10 mouse cellular contexts compared by ENCODE assay signal in the genomic region with DNA sequence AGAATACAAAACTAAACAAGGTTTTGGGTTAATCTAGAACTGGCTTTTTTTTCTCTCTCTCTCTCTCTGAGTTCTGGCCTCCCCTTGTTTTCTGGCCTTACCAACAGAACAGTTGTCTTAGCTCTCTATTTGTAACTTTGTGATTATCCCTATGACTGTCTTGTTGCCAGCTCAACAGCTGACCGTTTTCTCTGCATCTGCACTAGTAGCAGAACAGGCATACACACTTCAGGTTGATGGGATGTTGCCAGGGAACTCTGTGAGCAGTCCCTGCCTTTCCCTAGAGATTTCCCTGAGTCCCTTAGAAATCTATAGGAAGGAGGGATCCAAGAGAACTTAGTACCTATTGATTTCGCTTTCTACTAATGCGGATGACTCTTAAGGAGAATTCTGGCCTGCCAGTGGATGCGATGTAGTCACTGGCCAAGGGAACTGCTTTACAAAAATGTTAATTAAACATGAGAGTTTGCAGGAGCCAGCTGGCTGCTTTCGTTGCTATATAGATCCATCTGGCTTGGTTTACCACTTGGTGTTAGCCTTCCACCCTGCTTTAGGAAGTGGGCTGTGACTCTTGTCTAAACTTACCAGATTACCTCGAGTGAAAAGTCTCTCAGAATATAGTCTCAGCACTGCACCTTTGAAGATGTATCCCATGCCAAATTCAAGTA. TPM values are rescaled to one million over a fixed set of nuclear protein-coding genes. Genes with fewer than 3 reads are reported as not detected.
DNase-seq lines count a peak whose midpoint lies in the region; ATAC-seq and TF ChIP-seq lines count a peak whose summit lies in the region.
"Had no signal": no experiment of that assay in that cellular context is flagged by ENCODE, and none has a peak within 500 bp of the region (broad histone marks: within the 10 kb centered on the region; RNA-seq: fewer than 3 reads in every experiment).

No protein-coding gene starts in this region.

- no peak for TF ChIP-seq CTCF in gastrocnemius, adult 2 months (IDR thresholded peaks at IDR 0.05)

- no peak for ATAC-seq in heart, embryonic 16.5 days (replicated peaks; ENCODE audit: extremely low read depth, insufficient read depth, low FRiP score)

- H3K36me3 ChIP-seq in heart, embryonic 16.5 days (ENCODE audit: control insufficient read depth, insufficient read depth) = peaks cover 9% of the 10 kb centered on the region
- H3K36me3 ChIP-seq: liver, embryonic 13.5 days had no signal

- peak overlapping the region; percentile 34 for H3K9ac ChIP-seq in heart, embryonic 16.5 days (ENCODE audit: low read length)
- H3K9ac ChIP-seq: liver, embryonic 13.5 days had no signal

- H3K27me3 ChIP-seq in heart, embryonic 16.5 days (ENCODE audit: control insufficient read depth, insufficient read depth, low read length) = no peaks in the 10 kb centered on the region
- H3K27me3 ChIP-seq: liver, embryonic 13.5 days had no signal

- intact Hi-C loops in gastrocnemius, adult 2 months (cut with DNase I) = loop anchor here (5.0 to 10.0 kb wide), 3 partner anchors 43 to 681 kb away; partner anchors contain the start of genes Atp1a1 and Ttf2
- intact Hi-C loops in left cerebral cortex, postnatal 14 days (cut with DNase I) = loop anchor here (5.0 kb wide), 1 partner anchor 157 kb away; no protein-coding TSS in a partner anchor
- intact Hi-C loops in left cerebral cortex, postnatal 36 days (cut with DNase I) = no loop called here

- H3K9me3 ChIP-seq in heart, embryonic 16.5 days (replicated peaks; ENCODE audit: control insufficient read depth, low read length) = no peaks in the 10 kb centered on the region
- H3K9me3 ChIP-seq: liver, embryonic 13.5 days had no signal

- H3K4me2 ChIP-seq in heart, embryonic 16.5 days (ENCODE audit: low read depth, low read length) = no peak overlapping the region

- H3K27ac ChIP-seq in gastrocnemius, adult 2 months = peak overlapping the region; percentile 59; the same call in 1 of the 2 replicates
- H3K27ac ChIP-seq in heart, embryonic 16.5 days (ENCODE audit: low read length) = no peak overlapping the region
- H3K27ac ChIP-seq: liver, embryonic 13.5 days had no signal

- peaks cover 26% of the 10 kb centered on the region for H3K4me1 ChIP-seq in heart, embryonic 16.5 days (ENCODE audit: control insufficient read depth, insufficient read depth, low read length)

- DNase-seq in gastrocnemius, adult 2 months = no peak
- no peak for DNase-seq in gastrocnemius, postnatal 25 days
- DNase-seq in left cerebral cortex, postnatal 14 days (ENCODE audit: low spot score in 2 of 2) = peak; percentile 20 to 60
- DNase-seq in left cerebral cortex, postnatal 36 days (ENCODE audit: low spot score in 2 of 2) = no peak
- DNase-seq in brain, adult 2 months (ENCODE audit: low read depth, low spot score) = peak; percentile 38
- DNase-seq in adrenal gland, adult 18-20 months (ENCODE audit: low spot score in 2 of 2) = no peak
- DNase-seq in kidney, postnatal 25 days = no peak
- DNase-seq: kidney, postnatal 36 days; liver, embryonic 13.5 days had no signal

- H3K4me3 ChIP-seq in gastrocnemius, adult 2 months = 0 out of 2 replicates have a peak overlapping the region, but pooled peaks have one; percentile 15
- no peak overlapping the region for H3K4me3 ChIP-seq in heart, embryonic 16.5 days (ENCODE audit: low read length)
- H3K4me3 ChIP-seq: liver, embryonic 13.5 days had no signal

- 65% methylated on average over 6 of the region's 6 CpGs for WGBS in heart, embryonic 16.5 days

RNA-seq across cellular contexts. Expression of gene Trim45, which starts 2.2 kb away (rescaled TPM):
- 1 to 10 TPM; 4.7 to 7.8 TPM for total RNA-seq in gastrocnemius, adult 2 months (2021)
- total RNA-seq in gastrocnemius, postnatal 25 days (2021) = 1 to 10 TPM; 3.9 to 6.0 TPM
- 1 to 10 TPM; 7.3 to 8.2 TPM for total RNA-seq in left cerebral cortex, postnatal 14 days (2021)
- total RNA-seq in left cerebral cortex, postnatal 36 days (2021) = 10 to 100 TPM in 1 of 2 experiments, 1 to 10 TPM in 1; 9.3 to 11.6 TPM
- 4.3 and 4.4 TPM in 2 replicates for polyA plus RNA-seq in heart, embryonic 16.5 days (2015; fragmentation: Nextera tagmentation; extraction: Ambion mirVana)
- 1 to 10 TPM; 2.1 to 3.0 TPM for total RNA-seq in adrenal gland, adult 18-20 months (2021)

RNA-seq across cellular contexts. Expression of gene Ttf2, which starts 45.3 kb away (rescaled TPM):
- total RNA-seq in gastrocnemius, adult 2 months (2021) = 1 to 10 TPM; 2.5 to 3.1 TPM
- 1 to 10 TPM; 3.8 to 4.8 TPM for total RNA-seq in gastrocnemius, postnatal 25 days (2021)
- total RNA-seq in left cerebral cortex, postnatal 14 days (2021) = 1 to 10 TPM; 1.4 to 1.7 TPM
- 1 to 10 TPM; 1.4 TPM for total RNA-seq in left cerebral cortex, postnatal 36 days (2021)
- polyA plus RNA-seq in heart, embryonic 16.5 days (2015; fragmentation: Nextera tagmentation; extraction: Ambion mirVana) = 10.4 and 11.9 TPM in 2 replicates
- 1 to 10 TPM; 6.0 to 7.7 TPM for total RNA-seq in adrenal gland, adult 18-20 months (2021)

Comparison
In these comparisons a context has a peak if more than half of its experiments do, and no peak if none do; other contexts are left out.
1. DNase-seq: peak in left cerebral cortex, postnatal 14 days (2 of 2) and brain, adult 2 months (single experiment); none in gastrocnemius, adult 2 months (single experiment), gastrocnemius, postnatal 25 days (single experiment), left cerebral cortex, postnatal 36 days (0 of 2), adrenal gland, adult 18-20 months (0 of 2) and kidney, postnatal 25 days (0 of 2).